Mouse (Mus musculus) lung, adult 2 months (tissue): ENCODE results near the gene Tmem108. TPM values are rescaled to one million over a fixed set of nuclear protein-coding genes. Genes with fewer than 3 reads are reported as not detected.

ENCODE experiments used
- DNase-seq: peaks from one replicate; pipeline ENCODE4 v3.0.0; 2022
- H3K4me1 ChIP-seq: fragments of 200-500 bp; 2 replicates; pipeline ENCODE4 v1.6.1; 2011; ENCODE audit warnings: low read length; ENCODE audit not compliant: control insufficient read depth, insufficient read depth
- H3K4me3 ChIP-seq: fragments of 200-500 bp; replicated peaks from 2 replicates; pipeline ENCODE3; 2011; ENCODE audit warnings: low read depth, mild to moderate bottlenecking, control low read depth, low read length; ENCODE audit errors: extremely low read depth
- CTCF ChIP-seq: fragments of 200-500 bp; IDR thresholded peaks from 2 replicates; pipeline ENCODE4 v1.5.1; 2011; ENCODE audit warnings: mild to moderate bottlenecking, low read length, control low read depth; ENCODE audit not compliant: insufficient read depth
- POLR2A ChIP-seq: fragments of 200-500 bp; IDR thresholded peaks from 2 replicates; pipeline ENCODE4 v1.6.1; 2011; ENCODE audit warnings: low read depth, mild to moderate bottlenecking, control low read depth, low read length, borderline replicate concordance; ENCODE audit errors: extremely low read depth
- WGBS: fragments of 180-500 bp; shearing (Covaris S2); methylation state at CpG from one replicate; pipeline ENCODE4 v1.1.7; 2018; 5-methylcytosine and 5-hydroxymethylcytosine counted together
- polyA plus RNA-seq: library from polyadenylated mRNA; depleted of rRNA; stranded (reverse); fragments of >200 nt; gene quantifications from 2 replicates; pipeline ENCODE4 v1.2.3, GENCODE M21; 2012

Gene Tmem108
- polyA plus RNA-seq, 1 experiment = 9.1 TPM

- H3K4me3 ChIP-seq = no peak overlapping the region
- TF ChIP-seq CTCF = no peak
- no peak for TF ChIP-seq POLR2A
- DNase-seq = no peak
- 87% methylated on average over 6 of the region's 6 CpGs for WGBS
- H3K4me1 ChIP-seq = no peaks in the 10 kb centered on the region
Measured at GRCm38 (mm10) chr9:103580621-103581020, 181.0 kb downstream of the Tmem108 start.

- no peak for DNase-seq
- no peak overlapping the region for H3K4me3 ChIP-seq
- TF ChIP-seq CTCF = no peak
- no peaks in the 10 kb centered on the region for H3K4me1 ChIP-seq
- 75% methylated on average over 4 of the region's 4 CpGs for WGBS
Measured at GRCm38 (mm10) chr9:103580186-103580585, 181.5 kb downstream of the Tmem108 start.

GRCm38 (mm10) chr9:103579411-103580026 lies 182.1 kb downstream of the Tmem108 start:
- WGBS = 82% methylated on average over 9 of the region's 9 CpGs
- DNase-seq = no peak
- no peak for TF ChIP-seq CTCF
- TF ChIP-seq POLR2A = no peak
- H3K4me3 ChIP-seq = no peak overlapping the region
- H3K4me1 ChIP-seq = no peaks in the 10 kb centered on the region

- WGBS = 65% methylated on average over 4 of the region's 4 CpGs
- Histone ChIP-seq H3K4me1 (no peaks in the 10 kb centered on the region), H3K4me3 (no peak overlapping the region)
- TF ChIP-seq POLR2A (no peak), CTCF (no peak)
- DNase-seq = no peak
Measured at GRCm38 (mm10) chr9:103577731-103578130, 183.9 kb downstream of the Tmem108 start.

- WGBS = 83% methylated on average over 5 of the region's 5 CpGs
- no peak for DNase-seq
- TF ChIP-seq CTCF (no peak), POLR2A (no peak)
- Histone ChIP-seq H3K4me3 (no peak overlapping the region), H3K4me1 (no peaks in the 10 kb centered on the region)
Measured at GRCm38 (mm10) chr9:103577181-103577580, 184.5 kb downstream of the Tmem108 start.

- DNase-seq = no peak
- 92% methylated on average over 5 of the region's 5 CpGs for WGBS
- no peaks in the 10 kb centered on the region for H3K4me1 ChIP-seq
- TF ChIP-seq POLR2A (no peak), CTCF (no peak)
- H3K4me3 ChIP-seq = no peak overlapping the region
Measured at GRCm38 (mm10) chr9:103575901-103576300, 185.7 kb downstream of the Tmem108 start.

- DNase-seq = no peak
- Histone ChIP-seq H3K4me1 (no peaks in the 10 kb centered on the region), H3K4me3 (no peak overlapping the region)
- WGBS = 13% methylated on average over 5 of the region's 5 CpGs
- no peak for TF ChIP-seq CTCF
Measured at GRCm38 (mm10) chr9:103573994-103574750, 187.5 kb downstream of the Tmem108 start.

- Histone ChIP-seq H3K4me1 (no peaks in the 10 kb centered on the region), H3K4me3 (no peak overlapping the region)
- no peak for TF ChIP-seq POLR2A
- TF ChIP-seq CTCF = no peak
- no peak for DNase-seq
- 77% methylated on average over 14 of the region's 14 CpGs for WGBS
Measured at GRCm38 (mm10) chr9:103570158-103570741, 191.4 kb downstream of the Tmem108 start.

- no peak overlapping the region for H3K4me3 ChIP-seq
- WGBS = 84% methylated on average over 9 of the region's 9 CpGs
- H3K4me1 ChIP-seq = no peaks in the 10 kb centered on the region
- TF ChIP-seq POLR2A (no peak), CTCF (no peak)
- no peak for DNase-seq
Measured at GRCm38 (mm10) chr9:103568983-103569382, 192.7 kb downstream of the Tmem108 start.

- no peak for DNase-seq
- Histone ChIP-seq H3K4me3 (no peak overlapping the region), H3K4me1 (no peaks in the 10 kb centered on the region)
- TF ChIP-seq POLR2A (no peak), CTCF (no peak)
- WGBS = 87% methylated on average over 9 of the region's 9 CpGs
Measured at GRCm38 (mm10) chr9:103565186-103565585, 196.5 kb downstream of the Tmem108 start.
